Mouse (Mus musculus) liver, adult 2 months (tissue): Measurements from ENCODE around the gene Olfr45. TPM values are rescaled to one million over a fixed set of nuclear protein-coding genes. Genes with fewer than 3 reads are reported as not detected.
A peak's percentile ranks its signal among the peaks of the same experiment; 100 is the strongest.

Experiments used
- DNase-seq: peaks from one replicate; pipeline ENCODE4 v3.0.0-alpha.2; 2011; ENCODE audit warnings: low read depth, low spot score; ENCODE audit errors: extremely low read depth
- H3K27ac ChIP-seq: fragments of 200-500 bp; replicated peaks from 2 replicates; pipeline ENCODE4 v1.5.1; 2012; ENCODE audit warnings: low read depth, mild to moderate bottlenecking, control low read depth, inconsistent platforms, low read length; ENCODE audit not compliant: insufficient read depth
- H3K27me3 ChIP-seq: fragments of 200-500 bp; 2 replicates; pipeline ENCODE4 v1.6.1; 2012; ENCODE audit warnings: mild to moderate bottlenecking, moderate library complexity, low read length, inconsistent platforms; ENCODE audit not compliant: control insufficient read depth, insufficient read depth
- H3K36me3 ChIP-seq: fragments of 200-500 bp; 2 replicates; pipeline ENCODE4 v1.6.1; 2012; ENCODE audit warnings: low read length, inconsistent platforms; ENCODE audit not compliant: control insufficient read depth, insufficient read depth
- H3K4me1 ChIP-seq: fragments of 200-500 bp; 2 replicates; pipeline ENCODE4 v1.6.1; 2011; ENCODE audit warnings: low read length; ENCODE audit not compliant: control insufficient read depth, insufficient read depth
- H3K4me3 ChIP-seq: fragments of 200-500 bp; 2 replicates; pipeline ENCODE4 v1.5.1; 2011; ENCODE audit warnings: low read depth, mild to moderate bottlenecking, control low read depth, low read length, moderate library complexity; ENCODE audit not compliant: insufficient read depth
- H3K79me2 ChIP-seq: fragments of 200-500 bp; 2 replicates; pipeline ENCODE4 v1.6.1; 2012; ENCODE audit warnings: inconsistent platforms, mild to moderate bottlenecking, low read length, moderate library complexity; ENCODE audit not compliant: control insufficient read depth, insufficient read depth
- H3K9ac ChIP-seq: fragments of 200-500 bp; 2 replicates; pipeline ENCODE4 v1.6.1; 2012; ENCODE audit warnings: low read depth, mild to moderate bottlenecking, control low read depth, inconsistent platforms, low read length
- CTCF ChIP-seq: fragments of 200-500 bp; IDR thresholded peaks from 2 replicates; pipeline ENCODE4 v1.5.1; 2011; ENCODE audit warnings: low read depth, low read length, control low read depth
- POLR2A ChIP-seq: fragments of 200-500 bp; IDR thresholded peaks from 2 replicates; pipeline ENCODE4 v1.6.1; 2011; ENCODE audit warnings: low read length, control low read depth; ENCODE audit not compliant: insufficient read depth; ENCODE audit errors: extremely low read depth
- WGBS: fragments of 180-500 bp; shearing (Covaris S2); methylation state at CpG from one replicate; pipeline ENCODE4 v1.1.7; 2018; 5-methylcytosine and 5-hydroxymethylcytosine counted together
- polyA plus RNA-seq: library from polyadenylated mRNA; depleted of rRNA; stranded (reverse); fragments of >200 nt; gene quantifications from 2 replicates; pipeline ENCODE4 v1.2.3, GENCODE M21; 2012
- total RNA-seq: library from RNA; depleted of rRNA; stranded (reverse); fragments of >200 nt; gene quantifications from 2 replicates; pipeline ENCODE4 v1.2.3, GENCODE M21; 2014

The Olfr45 gene
- total and polyA plus RNA-seq, 2 experiments: not detected

GRCm38 (mm10) chr7:140696967-140697366 lies 15.2 kb downstream of the Olfr45 start, which contains the start of gene Olfr541:
Gene Olfr541 (plus strand): TSS chr7:140697267.
- Histone ChIP-seq H3K9ac (no peak within 1 kb of the TSS), H3K4me3 (no peak within 1 kb of the TSS), H3K79me2 (no peaks in the 10 kb centered on the region), H3K27me3 (no peaks in the 10 kb centered on the region), H3K27ac (no peak within 1 kb of the TSS), H3K4me1 (no peaks in the 10 kb centered on the region), H3K36me3 (no peaks in the 10 kb centered on the region)
- TF ChIP-seq POLR2A (no peak), CTCF (no peak)
- no peak for DNase-seq

- H3K27ac ChIP-seq: no peak overlapping the region
- no peaks in the 10 kb centered on the region for H3K79me2 ChIP-seq
- no peak overlapping the region for H3K4me3 ChIP-seq
- H3K36me3 ChIP-seq: no peaks in the 10 kb centered on the region
- H3K27me3 ChIP-seq: no peaks in the 10 kb centered on the region
- no peak overlapping the region for H3K9ac ChIP-seq
- peaks cover 12% of the 10 kb centered on the region for H3K4me1 ChIP-seq
- DNase-seq: no peak
- TF ChIP-seq POLR2A (no peak), CTCF (no peak)
- WGBS: 64% methylated on average over 2 of the region's 2 CpGs
Measured at GRCm38 (mm10) chr7:140706348-140706747, 24.6 kb downstream of the Olfr45 start.

- Histone ChIP-seq H3K4me3 (no peak overlapping the region), H3K36me3 (no peaks in the 10 kb centered on the region), H3K79me2 (no peaks in the 10 kb centered on the region), H3K9ac (no peak overlapping the region), H3K4me1 (peaks cover 12% of the 10 kb centered on the region), H3K27me3 (no peaks in the 10 kb centered on the region), H3K27ac (peak overlapping the region; percentile 84)
- peak; percentile 99 for DNase-seq
- 22% methylated on average over 6 of the region's 6 CpGs for WGBS
- TF ChIP-seq CTCF (no peak), POLR2A (no peak)
Measured at GRCm38 (mm10) chr7:140707536-140708284, 26.0 kb downstream of the Olfr45 start.

- Histone ChIP-seq H3K79me2 (no peaks in the 10 kb centered on the region), H3K36me3 (no peaks in the 10 kb centered on the region), H3K27me3 (no peaks in the 10 kb centered on the region), H3K27ac (peak overlapping the region; percentile 78), H3K4me3 (no peak overlapping the region), H3K9ac (no peak overlapping the region), H3K4me1 (peaks cover 30% of the 10 kb centered on the region)
- peak; percentile 100 for DNase-seq
- TF ChIP-seq POLR2A (no peak), CTCF (no peak)
- 18% methylated on average over 7 of the region's 7 CpGs for WGBS
Measured at GRCm38 (mm10) chr7:140717155-140718055, 35.7 kb downstream of the Olfr45 start.

- WGBS: 27% methylated on average over 6 of the region's 6 CpGs
- Histone ChIP-seq H3K9ac (no peak overlapping the region), H3K79me2 (no peaks in the 10 kb centered on the region; the same call in 1 of the 2 replicates), H3K27ac (peak overlapping the region; percentile 87), H3K4me1 (peaks cover 47% of the 10 kb centered on the region), H3K36me3 (no peaks in the 10 kb centered on the region), H3K27me3 (no peaks in the 10 kb centered on the region), H3K4me3 (no peak overlapping the region)
- peak; percentile 100 for DNase-seq
- TF ChIP-seq CTCF (no peak), POLR2A (no peak)
Measured at GRCm38 (mm10) chr7:140721095-140721494, 39.3 kb downstream of the Olfr45 start.
